Mouse (Mus musculus): ENCODE measurements around the gene Marveld2. TPM values are rescaled to one million over a fixed set of nuclear protein-coding genes. Genes with fewer than 3 reads are reported as not detected.

The Marveld2 gene
- polyA plus RNA-seq, 1 experiment from 2014 or later: 11.3 TPM

GRCm38 (mm10) chr13:100557011-100557410, 59.8 kb downstream of the Marveld2 start:
- no peak overlapping the region for H3K27ac ChIP-seq (replicated peaks)
- H3K9me3 ChIP-seq (ENCODE audit: control insufficient read depth, low read length): no peaks in the 10 kb centered on the region
- H3K4me1 ChIP-seq (replicated peaks; ENCODE audit: control insufficient read depth, insufficient read depth): no peaks in the 10 kb centered on the region
- no peak for TF ChIP-seq EP300 (optimal IDR thresholded peaks at IDR 0.05)
- TF ChIP-seq CTCF (IDR thresholded peaks at IDR 0.05; ENCODE audit: low read depth): no peak
- DNase-seq (ENCODE audit: low spot score) (no peak), ATAC-seq (ENCODE audit: low FRiP score, low TSS enrichment) (no peak)
- 67% methylated on average over 4 of the region's 4 CpGs for WGBS
- H3K36me3 ChIP-seq (ENCODE audit: control insufficient read depth, insufficient read depth, low read length): no peaks in the 10 kb centered on the region
- H3K27me3 ChIP-seq (ENCODE audit: control insufficient read depth, insufficient read depth, low read length): no peaks in the 10 kb centered on the region
- no peak overlapping the region for H3K4me3 ChIP-seq (ENCODE audit: low read depth, low read length)
- H3K9ac ChIP-seq (ENCODE audit: low read length): no peak overlapping the region
- no peak overlapping the region for H3K4me2 ChIP-seq (replicated peaks; ENCODE audit: low read depth)

GRCm38 (mm10) chr13:100553042-100553437, 63.7 kb downstream of the Marveld2 start:
- no peaks in the 10 kb centered on the region for H3K4me1 ChIP-seq (replicated peaks; ENCODE audit: control insufficient read depth, insufficient read depth)
- ATAC-seq (ENCODE audit: low FRiP score, low TSS enrichment): peak; percentile 16; the same call in 1 of the 2 replicates

GRCm38 (mm10) chr13:100552369-100553041, 64.3 kb downstream of the Marveld2 start, which contains the start of gene Ocln:
TSS of gene Ocln (minus strand) at chr13:100552718.
- peak within 1 kb of the TSS; percentile 93 for H3K27ac ChIP-seq (replicated peaks)
- WGBS: 1% methylated on average over 44 of the region's 45 CpGs

More at GRCm38 (mm10) chr13:100553042-100553437, 63.7 kb downstream of the Marveld2 start:
- peak overlapping the region; percentile 82 for H3K9ac ChIP-seq (ENCODE audit: low read length)
- H3K27me3 ChIP-seq (ENCODE audit: control insufficient read depth, insufficient read depth, low read length): peaks cover 7% of the 10 kb centered on the region; the same call in 1 of the 2 replicates
- H3K4me3 ChIP-seq (ENCODE audit: low read depth, low read length): peak overlapping the region; percentile 68
- peak overlapping the region; percentile 91 for H3K4me2 ChIP-seq (replicated peaks; ENCODE audit: low read depth)
- H3K27ac ChIP-seq (replicated peaks): peak overlapping the region; percentile 93
- TF ChIP-seq EP300 (optimal IDR thresholded peaks at IDR 0.05) (no peak), CTCF (IDR thresholded peaks at IDR 0.05; ENCODE audit: low read depth) (no peak)
- no peaks in the 10 kb centered on the region for H3K36me3 ChIP-seq (ENCODE audit: control insufficient read depth, insufficient read depth, low read length)
- DNase-seq (ENCODE audit: low spot score): no peak
- H3K9me3 ChIP-seq (ENCODE audit: control insufficient read depth, low read length): no peaks in the 10 kb centered on the region
- 5% methylated on average over 12 of the region's 12 CpGs for WGBS

GRCm38 (mm10) chr13:100552009-100552368, 64.8 kb downstream of the Marveld2 start:
- Histone ChIP-seq H3K4me2 (replicated peaks; ENCODE audit: low read depth) (peak overlapping the region; percentile 91), H3K27ac (replicated peaks) (peak overlapping the region; percentile 93), H3K9me3 (ENCODE audit: control insufficient read depth, low read length) (no peaks in the 10 kb centered on the region), H3K4me3 (ENCODE audit: low read depth, low read length) (peak overlapping the region; percentile 68), H3K36me3 (ENCODE audit: control insufficient read depth, insufficient read depth, low read length) (no peaks in the 10 kb centered on the region), H3K9ac (ENCODE audit: low read length) (peak overlapping the region; percentile 82), H3K4me1 (replicated peaks; ENCODE audit: control insufficient read depth, insufficient read depth) (no peaks in the 10 kb centered on the region), H3K27me3 (ENCODE audit: control insufficient read depth, insufficient read depth, low read length) (peaks cover 7% of the 10 kb centered on the region; the same call in 1 of the 2 replicates)
- TF ChIP-seq EP300 (optimal IDR thresholded peaks at IDR 0.05) (no peak), CTCF (IDR thresholded peaks at IDR 0.05; ENCODE audit: low read depth) (no peak)
- DNase-seq (ENCODE audit: low spot score) (no peak), ATAC-seq (ENCODE audit: low FRiP score, low TSS enrichment) (no peak; the same call in 1 of the 2 replicates)
- 1% methylated on average over 34 of the region's 35 CpGs for WGBS

More at GRCm38 (mm10) chr13:100552369-100553041, 64.3 kb downstream of the Marveld2 start, which contains the start of gene Ocln:
- Histone ChIP-seq H3K9me3 (ENCODE audit: control insufficient read depth, low read length) (no peaks in the 10 kb centered on the region), H3K36me3 (ENCODE audit: control insufficient read depth, insufficient read depth, low read length) (no peaks in the 10 kb centered on the region), H3K4me2 (replicated peaks; ENCODE audit: low read depth) (peak within 1 kb of the TSS; percentile 91), H3K4me1 (replicated peaks; ENCODE audit: control insufficient read depth, insufficient read depth) (no peaks in the 10 kb centered on the region), H3K27me3 (ENCODE audit: control insufficient read depth, insufficient read depth, low read length) (peaks cover 7% of the 10 kb centered on the region; the same call in 1 of the 2 replicates), H3K9ac (ENCODE audit: low read length) (peak within 1 kb of the TSS; percentile 82), H3K4me3 (ENCODE audit: low read depth, low read length) (peak within 1 kb of the TSS; percentile 68)
- DNase-seq (ENCODE audit: low spot score) (peak; percentile 92), ATAC-seq (ENCODE audit: low FRiP score, low TSS enrichment) (peak; percentile 90)
- TF ChIP-seq CTCF (IDR thresholded peaks at IDR 0.05; ENCODE audit: low read depth) (no peak), EP300 (optimal IDR thresholded peaks at IDR 0.05) (no peak)

- H3K4me1 ChIP-seq (replicated peaks; ENCODE audit: control insufficient read depth, insufficient read depth): no peaks in the 10 kb centered on the region
- peak overlapping the region; percentile 93 for H3K27ac ChIP-seq (replicated peaks)
- DNase-seq (ENCODE audit: low spot score) (peak; percentile 76), ATAC-seq (ENCODE audit: low FRiP score, low TSS enrichment) (peak; percentile 31; the same call in 1 of the 2 replicates)
- H3K36me3 ChIP-seq (ENCODE audit: control insufficient read depth, insufficient read depth, low read length): no peaks in the 10 kb centered on the region
- peak overlapping the region; percentile 68 for H3K4me3 ChIP-seq (ENCODE audit: low read depth, low read length)
- no peaks in the 10 kb centered on the region for H3K9me3 ChIP-seq (ENCODE audit: control insufficient read depth, low read length)
- H3K4me2 ChIP-seq (replicated peaks; ENCODE audit: low read depth): peak overlapping the region; percentile 91
- peak overlapping the region; percentile 82 for H3K9ac ChIP-seq (ENCODE audit: low read length)
- 2% methylated on average over 41 of the region's 41 CpGs for WGBS
- TF ChIP-seq CTCF (IDR thresholded peaks at IDR 0.05; ENCODE audit: low read depth): no peak
- TF ChIP-seq EP300 (optimal IDR thresholded peaks at IDR 0.05): no peak
- peaks cover 7% of the 10 kb centered on the region; the same call in 1 of the 2 replicates for H3K27me3 ChIP-seq (ENCODE audit: control insufficient read depth, insufficient read depth, low read length)
These were observed 65.3 kb downstream of the Marveld2 start for GRCm38 (mm10) chr13:100551371-100552008.

Data from stomach, postnatal 0 days (tissue).